Mouse (Mus musculus): Measurements from ENCODE around the gene Bcas3. TPM values are rescaled to one million over a fixed set of nuclear protein-coding genes. Genes with fewer than 3 reads are reported as not detected.

The Bcas3 gene
- polyA plus RNA-seq, 2 experiments from 2014 or later, result 31.7 to 46.6 TPM

DNA sequence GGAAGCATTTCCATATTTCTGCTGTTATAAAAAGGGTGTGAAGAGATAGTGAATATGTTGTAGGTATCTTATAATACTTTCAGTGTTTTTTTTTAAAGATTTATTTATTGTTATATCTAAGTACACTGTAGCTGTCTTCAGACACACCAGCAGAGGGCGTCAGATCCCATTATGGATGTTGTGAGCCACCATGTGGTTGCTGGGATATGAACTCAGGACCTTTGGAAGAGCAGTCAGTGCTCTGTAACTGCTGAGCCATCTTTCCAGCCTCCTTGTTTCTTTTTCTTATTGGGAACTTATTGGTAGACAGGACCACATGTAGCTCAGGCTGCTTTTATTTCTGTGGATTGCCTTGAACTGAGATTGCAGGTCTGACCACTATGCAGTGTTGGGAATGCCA lies 27.1 kb downstream of the Bcas3 start:
- no peak for ATAC-seq

DNA sequence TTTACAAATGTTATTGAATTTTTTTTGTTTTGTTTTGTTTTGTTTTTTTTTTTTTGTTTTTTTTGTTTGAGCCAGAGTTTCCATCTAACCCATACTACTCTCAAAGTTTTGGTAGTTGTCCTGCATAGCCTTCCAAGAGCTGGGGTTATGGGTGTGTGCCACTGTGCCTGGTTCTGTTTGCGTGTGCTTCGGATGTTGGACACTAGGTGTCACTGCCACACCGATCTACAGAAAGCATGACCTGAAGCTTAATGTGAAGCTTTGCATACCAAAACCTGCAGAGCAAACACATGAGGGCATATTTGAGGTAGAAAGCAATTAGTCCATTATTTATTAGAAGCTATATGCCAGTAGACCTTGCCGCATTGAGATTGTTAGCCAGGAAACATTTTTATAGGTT lies 29.1 kb downstream of the Bcas3 start:
- no peak for ATAC-seq

DNA sequence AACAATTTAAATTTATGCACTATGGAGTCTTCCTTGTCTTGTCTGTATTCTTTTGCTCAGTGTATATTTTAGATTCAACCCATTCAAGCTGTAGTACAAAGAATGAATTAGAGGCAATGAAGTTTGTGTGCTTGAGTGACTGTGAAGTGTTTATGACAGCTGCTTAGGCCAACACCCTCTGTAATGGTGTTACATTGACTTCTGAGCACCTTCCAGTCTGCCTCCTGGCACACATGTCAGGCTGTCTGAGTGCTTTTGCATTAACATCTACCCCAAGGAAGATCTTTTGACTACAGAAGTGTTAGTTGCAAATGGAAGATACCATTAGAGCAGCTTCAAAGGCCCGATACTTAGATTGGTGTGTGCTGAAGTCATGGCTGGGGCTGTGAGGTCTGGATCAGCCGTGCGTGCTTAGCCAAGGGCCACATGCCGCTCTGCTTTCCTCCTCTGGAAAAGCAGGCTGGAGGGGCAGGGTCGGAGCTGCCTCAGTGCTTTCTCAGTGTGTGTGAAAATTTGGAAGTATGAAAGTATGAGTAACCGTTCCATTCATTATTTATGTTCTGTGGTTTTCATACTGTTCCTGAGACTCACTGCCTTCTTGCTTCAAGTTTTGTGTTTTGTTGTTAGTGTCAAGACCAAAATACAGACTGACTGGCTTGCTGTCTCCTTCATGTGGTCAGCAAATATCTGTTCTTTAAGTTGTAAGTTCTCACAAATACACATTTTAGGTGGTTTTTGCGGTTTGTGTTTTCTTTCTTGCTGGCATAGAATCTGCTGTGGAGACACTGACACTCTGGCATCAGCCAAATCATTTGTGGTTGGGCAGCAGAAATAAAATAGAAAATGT lies 31.2 kb downstream of the Bcas3 start:
- ATAC-seq, result no peak

DNA sequence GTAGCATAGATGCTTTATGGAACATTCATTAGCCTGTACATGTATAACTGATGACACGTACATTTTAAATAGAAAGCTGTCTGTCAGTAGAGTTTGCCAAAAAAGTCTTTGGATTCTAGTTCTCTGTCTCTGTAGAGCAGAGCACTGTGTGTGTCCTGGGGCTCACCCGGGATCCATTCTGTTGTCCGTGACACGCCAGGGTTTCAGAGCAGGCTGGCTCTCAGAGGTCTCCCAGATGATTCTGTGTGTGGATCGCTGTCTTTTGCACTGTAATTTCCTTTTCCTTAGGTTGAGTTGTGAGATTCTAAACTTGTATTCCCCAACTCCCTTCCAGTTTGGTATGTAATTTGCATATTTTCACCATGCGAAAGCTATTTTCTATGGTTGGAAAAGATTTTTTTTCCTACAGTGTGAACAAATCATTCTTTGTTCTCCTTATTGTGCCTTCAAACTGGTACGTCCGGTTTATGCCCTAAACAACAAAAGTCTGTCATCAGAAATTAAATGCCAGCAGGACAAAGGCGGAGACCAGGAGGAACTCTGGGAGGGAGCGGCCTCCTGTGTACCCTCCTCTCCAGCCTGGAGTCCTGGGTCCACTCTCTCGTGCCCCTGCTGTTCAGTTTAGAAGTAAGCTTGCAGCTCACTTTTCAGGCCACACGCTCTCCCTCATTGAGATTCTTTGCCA lies 39.4 kb downstream of the Bcas3 start:
- no peak for ATAC-seq

DNA sequence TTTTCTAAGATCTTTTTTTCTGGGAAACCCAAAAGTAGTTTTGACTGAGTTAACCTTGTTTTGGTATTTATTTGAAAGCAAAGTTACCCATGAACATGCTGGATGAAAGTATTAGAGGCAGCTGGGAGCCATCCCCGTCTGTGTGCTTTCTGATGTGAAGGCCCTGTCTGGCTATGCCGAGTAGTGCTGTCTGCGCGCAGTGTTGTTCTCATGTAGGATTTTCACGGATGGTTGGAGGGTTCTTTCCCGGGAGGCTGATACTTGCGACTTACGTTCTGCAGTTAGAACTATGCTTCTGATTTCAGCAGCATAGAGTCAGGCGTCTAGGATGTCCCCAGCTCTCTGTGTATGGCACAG lies 39.9 kb downstream of the Bcas3 start:
- no peak for ATAC-seq

DNA sequence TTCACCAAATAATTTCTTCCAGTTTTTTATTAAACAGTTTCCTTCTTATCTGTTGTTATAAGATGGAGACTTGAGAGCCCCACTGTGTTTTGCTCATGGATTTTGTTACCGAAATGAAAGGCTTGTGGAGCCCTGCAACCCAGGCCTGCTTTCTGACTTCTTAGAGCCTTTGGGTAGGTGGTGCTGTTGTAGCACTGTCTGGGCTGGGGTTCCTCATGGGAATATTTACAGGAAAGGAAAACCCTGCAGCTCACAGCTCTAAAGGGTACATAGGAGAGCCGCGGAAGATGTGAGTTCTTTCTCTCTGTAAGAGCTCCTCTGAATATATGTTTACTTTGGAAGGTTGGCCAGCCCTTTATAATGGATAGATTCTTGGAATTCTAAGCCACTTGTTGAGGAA lies 41.0 kb downstream of the Bcas3 start:
- ATAC-seq, result no peak

DNA sequence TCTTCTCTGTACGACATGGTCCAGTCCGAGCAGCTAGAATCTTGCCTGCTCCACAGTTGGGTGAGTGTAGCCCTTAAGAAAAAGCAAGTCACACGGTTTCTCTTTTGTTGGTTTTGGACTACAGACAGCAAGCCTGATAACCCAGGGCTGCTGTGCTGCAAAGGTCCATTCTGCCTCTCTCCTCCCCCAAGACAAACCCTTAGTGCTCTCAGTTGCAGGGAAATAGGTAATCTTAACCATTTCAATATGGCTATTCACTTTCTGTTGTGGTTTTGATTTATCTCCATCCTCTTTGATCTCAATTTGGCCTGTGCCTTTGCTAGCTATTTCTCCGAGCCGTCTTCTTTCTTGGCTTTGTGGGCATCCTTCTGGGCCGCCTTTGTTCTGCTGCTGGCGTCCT lies 42.4 kb downstream of the Bcas3 start:
- no peak for ATAC-seq

DNA sequence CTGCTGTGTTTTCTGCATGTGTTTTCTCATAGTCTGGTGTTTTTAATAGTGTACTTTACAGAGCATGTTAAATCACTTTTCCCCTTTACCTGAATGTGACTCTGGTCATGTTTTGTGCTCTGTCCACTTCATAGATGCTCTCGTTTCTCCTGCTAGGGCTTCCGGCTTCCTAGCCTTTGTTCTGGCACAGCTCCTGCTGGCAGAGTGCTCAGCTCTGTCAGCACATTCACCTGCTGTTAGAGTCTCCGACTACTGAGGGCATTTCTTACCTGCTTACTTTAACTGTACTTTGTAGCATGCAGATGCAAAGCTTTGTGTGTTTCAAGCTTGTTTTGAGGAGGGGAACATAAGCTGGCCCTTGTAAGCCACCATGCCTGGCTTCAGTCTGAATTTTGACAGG lies 53.6 kb downstream of the Bcas3 start:
- ATAC-seq, result no peak

DNA sequence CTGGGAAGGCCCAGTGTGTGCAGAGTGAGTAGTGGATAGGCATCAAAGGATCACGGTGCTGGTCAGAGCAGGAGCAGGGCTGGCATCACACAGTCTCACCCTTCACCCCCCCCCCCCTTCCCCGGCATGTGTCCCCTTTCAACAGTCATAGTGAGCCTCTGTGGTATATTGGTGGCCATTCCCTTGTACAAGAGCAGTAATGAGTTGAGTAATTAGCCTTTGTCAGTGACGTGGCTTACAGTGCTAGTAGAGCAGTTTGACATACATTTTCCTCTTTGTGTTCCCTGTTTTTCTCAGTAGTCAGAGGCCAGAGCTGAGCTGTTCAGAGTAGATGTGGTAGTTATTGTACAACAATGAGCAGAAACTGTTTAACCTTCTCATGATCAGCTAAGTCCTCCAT lies 54.7 kb downstream of the Bcas3 start:
- ATAC-seq, result peak; percentile 46

DNA sequence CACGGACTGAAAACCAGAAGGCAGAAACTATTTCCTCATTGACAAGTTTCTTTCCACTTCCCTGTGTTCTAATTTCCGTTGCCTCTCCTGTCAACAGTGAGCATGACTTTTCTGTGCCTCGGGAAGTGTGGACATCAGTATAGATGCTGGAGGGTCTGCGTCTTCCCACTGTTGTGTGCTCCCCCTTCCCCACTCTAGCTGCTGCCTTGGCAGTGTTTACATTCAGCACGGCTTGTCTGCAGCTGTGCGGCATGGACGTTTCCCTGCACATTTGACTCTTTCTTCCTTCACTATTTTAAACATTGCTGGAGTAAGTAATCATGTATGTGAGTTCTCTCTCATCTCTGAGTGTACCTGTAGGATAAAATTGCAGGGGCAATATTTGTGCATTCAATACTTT lies 59.4 kb downstream of the Bcas3 start:
- no peak for ATAC-seq

DNA sequence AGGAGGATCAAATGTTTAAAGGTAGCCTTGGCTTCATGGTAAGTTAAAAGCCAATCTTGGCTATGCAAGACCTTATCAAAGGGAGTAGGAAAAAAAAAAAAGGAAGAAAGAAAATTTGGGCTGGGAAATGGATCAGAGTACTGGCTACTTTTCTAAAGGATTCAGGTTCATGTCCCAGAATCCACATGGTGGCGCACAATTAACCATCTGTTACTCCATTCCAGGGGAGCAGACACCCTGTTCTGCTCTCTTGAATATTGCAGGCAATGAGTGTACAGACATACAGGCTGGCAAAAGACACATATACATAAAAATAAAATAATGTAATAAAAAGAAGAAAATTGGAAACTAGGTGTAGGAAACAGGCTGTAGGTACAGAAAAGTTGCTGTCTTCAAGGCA lies 61.5 kb downstream of the Bcas3 start:
- ATAC-seq, result no peak

DNA sequence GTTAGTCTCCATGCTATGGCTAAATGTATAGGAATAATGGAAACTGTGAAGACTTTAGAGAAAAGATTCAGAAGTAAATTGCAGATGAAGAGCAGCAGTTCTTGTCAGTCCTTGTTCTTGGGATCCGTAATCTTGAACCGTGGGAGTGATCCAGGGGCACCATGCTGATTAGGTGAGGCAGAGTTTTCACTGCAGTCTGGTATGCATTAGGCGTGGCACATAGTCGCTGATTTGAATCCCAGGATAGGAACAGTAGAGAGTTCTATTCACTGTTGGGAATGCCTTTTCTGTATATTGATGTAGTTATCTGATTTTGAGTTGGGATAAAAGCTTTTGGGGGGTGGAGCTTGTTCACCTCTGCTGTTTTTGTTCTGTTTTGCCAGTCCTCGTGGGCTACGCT lies 74.4 kb downstream of the Bcas3 start:
- no peak for ATAC-seq

DNA sequence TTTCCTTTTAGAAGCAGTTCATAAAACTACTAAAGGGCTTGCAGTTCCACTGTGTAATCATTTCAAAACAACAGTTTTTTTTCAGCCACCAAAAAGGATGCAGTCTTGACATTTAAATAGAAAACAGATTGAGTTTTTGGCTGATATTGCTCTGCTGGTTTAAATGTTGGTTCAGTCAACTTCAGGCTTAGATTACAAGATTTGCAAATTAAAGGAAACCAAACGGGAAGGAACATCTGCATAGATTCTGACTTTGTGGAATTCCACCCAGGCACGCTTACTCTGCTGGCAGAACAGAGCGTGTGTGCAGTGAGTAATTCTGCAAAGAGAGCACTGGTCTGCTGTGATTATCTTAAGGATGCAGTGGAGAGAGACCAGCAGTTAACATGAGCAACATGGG lies 75.3 kb downstream of the Bcas3 start:
- no peak for ATAC-seq

DNA sequence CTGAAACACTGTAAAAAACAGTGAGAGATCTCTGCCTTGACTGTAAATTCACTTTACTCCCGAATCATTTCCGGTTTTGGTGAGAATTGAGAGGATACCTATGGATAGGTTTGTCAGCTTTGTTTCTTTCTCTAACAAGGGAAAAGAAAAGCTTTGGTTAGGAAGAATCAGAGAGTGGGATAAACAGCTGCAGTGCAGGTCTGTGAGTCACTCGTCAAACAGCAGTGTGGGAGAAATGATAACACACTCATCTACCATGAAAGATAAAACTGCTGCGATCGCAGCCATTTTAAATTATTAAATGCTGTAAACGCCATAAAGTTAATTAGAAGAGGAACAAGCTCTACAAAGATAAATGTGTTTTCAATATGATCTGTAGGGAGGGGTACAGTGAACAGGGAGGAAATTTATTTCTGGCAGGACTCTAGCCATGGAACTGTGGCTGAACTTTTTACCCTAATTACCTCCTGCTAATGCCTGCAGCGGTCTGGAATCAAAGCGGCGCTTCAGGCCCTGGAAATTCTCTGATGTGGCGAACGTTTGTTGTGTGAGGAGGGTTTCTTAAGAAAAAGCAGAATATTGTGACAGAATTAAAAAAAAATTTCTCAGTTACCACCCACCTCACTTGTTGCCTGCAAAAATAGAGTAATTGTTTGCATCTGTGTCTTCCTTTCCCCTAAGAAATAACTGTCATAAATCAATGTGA lies 77.9 kb downstream of the Bcas3 start:
- ATAC-seq, result no peak

DNA sequence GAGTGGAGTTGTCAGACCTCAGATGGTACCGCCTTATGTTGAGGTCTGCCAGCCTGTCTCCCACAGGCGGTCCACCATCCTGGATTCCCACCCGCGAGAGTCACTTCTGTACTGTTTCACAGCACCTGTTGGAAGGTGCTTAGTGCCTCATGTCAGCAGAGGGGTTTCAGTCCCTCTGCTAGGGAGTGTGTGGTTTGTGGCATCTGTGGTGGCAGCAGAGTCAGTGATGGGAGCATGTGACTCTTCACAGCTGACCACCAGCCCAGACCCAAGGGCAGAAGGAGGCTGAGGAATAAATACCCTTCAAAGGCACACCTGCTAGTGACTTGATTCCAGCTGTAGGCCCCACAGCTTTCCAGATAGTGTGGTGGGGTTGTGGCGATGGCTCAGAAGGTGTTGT lies 94.4 kb downstream of the Bcas3 start:
- ATAC-seq, result no peak

DNA sequence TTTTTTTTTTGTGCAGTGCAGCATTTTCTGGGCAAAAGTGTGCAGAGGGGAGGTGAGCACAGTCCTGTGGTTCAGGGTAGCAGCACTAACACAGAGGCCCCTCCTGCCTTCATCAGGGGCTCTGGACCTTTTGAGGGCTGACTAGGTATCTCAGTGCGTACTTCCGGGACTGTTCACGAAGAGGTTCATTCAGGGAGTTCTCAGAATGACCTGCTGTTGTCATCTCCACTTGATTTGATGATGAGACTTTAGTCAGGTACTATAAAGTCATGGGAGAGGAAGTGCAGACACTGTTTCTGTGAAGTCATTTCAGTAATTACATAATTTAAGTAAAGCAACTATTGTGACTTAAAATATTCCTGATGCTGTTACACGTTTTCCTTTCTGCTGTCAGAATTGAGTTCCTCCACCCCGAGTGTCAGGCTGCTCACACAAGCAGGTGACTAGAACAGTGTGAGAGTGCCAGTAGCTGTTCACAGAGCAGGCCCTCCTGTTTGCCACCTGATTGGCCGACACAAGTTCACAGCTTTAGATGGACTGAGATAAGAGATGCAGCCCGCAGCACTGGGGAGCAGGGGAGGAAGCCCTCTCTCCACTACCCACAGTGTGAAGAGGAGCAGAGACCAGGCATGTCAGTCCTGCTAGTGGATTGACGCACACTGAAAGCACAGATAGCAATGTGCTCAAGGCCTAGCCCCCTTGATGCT lies 100.8 kb downstream of the Bcas3 start:
- peak; percentile 79 for ATAC-seq

DNA sequence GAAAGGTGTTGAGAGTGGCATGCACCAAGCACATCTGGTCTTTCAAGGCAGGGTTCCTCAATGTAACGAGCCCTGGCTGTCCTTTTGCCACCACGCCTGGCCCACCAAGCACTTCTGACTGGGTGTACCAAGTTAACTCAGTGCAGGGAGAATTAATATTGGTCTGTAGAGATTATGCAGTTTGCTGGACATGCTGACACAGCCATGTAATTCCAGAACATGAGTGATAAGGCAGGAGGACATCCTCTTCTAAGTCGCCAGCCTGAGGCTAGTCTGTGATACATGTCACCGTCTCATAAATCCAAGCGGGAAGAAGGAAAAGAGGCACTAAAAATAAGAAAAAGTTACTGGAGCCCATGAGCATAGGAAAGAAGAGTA lies 101.3 kb downstream of the Bcas3 start:
- no peak for ATAC-seq

DNA sequence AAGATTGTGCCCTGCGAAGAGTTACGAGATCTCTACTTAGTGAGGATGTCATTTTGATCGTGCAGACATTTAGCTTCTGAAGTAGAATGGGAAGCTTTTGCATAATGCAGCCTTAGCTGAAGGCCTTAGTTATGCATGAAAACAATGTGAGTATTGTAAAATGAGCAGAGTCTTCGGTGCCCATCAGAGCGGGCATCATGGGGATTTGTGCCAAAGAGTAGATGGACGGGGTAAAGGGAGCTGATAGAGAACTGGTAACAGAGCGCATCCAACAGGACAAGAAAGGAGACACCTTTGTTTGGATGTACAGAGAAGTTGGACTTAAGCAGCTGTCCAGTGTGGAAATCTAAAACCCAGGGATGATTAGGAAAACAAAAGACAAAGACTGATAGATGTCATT lies 108.6 kb downstream of the Bcas3 start:
- no peak for ATAC-seq

DNA sequence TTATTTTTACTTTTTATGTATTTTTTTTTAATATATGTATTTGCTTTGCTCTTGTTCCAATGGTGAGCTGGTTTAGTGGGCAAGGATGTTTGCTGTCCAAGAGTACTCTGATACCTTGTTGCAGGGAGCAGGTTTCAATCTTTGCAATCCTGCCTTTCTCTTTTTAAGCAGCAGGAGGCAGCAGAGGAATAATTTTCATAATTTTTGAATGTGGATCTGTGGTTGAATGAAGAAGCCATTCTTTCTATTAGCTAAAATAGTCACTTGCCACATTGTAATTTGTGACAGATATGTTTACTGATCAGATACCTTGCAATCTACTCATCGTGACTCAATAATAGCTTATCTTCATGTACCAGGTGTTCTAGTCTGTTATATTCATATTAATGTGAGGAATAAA lies 116.6 kb downstream of the Bcas3 start:
- no peak for ATAC-seq

DNA sequence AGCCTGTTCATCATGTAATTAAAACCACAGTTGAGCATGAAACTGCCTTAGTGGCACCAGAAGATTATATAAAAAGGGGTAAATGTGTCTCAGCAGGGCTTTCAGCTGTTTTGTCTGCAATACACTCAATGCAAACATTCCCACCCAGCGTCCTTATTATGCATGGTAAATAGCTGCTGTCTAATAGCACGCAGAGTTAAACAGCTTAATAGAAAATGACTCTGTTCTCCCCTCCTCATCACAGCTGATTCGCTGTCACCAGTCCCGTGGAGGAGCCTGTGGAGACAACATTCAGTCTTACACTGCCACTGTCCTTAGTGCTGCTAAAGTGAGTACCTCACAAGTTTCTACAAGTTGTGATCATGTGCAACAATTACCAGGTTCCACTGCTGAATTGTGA lies 117.5 kb downstream of the Bcas3 start:
- no peak for ATAC-seq

DNA sequence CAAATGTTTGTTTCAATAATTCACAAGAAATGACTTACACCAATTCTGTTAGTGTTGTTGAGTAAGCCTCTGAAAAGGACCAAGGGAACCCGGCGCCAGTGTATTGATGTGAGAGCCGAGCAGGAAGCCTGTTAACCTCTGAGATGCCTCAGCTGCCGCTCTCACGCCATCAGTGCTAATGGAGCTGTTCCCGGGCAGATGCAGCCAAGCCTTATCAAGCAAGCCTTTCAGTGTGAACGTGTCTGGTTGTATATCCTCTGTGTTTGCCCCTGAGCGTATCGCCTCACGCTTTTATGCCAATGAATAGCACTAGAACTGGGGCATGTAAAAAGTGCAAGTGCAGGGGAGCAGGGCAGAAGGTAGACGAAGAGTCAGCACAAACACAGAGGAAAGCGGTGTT lies 121.4 kb downstream of the Bcas3 start:
- ATAC-seq, result no peak

DNA sequence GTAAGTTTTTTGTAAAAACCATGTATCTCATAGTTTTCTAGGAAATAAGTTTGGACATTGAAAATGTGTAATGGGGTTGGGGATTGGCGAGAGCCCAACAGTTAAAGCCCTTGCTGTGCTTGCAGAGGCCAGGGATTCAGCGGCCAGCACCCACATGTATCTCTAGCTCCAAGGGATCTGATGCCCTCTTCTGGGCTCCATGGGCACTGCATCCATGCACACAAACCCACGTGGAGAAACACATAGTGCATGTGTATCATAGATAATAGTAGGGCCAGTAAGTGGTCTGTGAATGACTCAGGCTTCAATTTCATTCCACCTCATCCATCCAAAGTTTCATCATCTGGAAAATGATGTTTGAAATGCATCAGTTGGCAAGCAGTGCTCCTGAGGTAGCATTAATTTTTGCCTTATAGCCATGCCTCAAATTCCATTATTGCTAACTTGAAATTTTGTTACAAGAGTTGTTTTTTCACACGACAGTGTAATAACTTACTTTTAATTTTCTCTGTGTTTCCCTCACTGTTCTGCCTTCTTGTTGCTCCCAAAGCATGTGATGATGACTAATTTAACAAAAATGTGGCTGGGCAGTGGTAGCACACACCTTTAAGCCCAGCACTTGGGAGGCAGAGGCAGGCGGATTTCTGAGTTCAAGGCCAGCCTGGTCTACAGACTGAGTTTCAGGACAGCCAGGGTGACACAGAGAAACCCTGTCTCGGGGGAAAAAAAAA lies 129.9 kb downstream of the Bcas3 start:
- ATAC-seq, result no peak
